Mouse (Mus musculus) bone marrow, adult 2 months (tissue): ENCODE results near the gene Borcs5. TPM values are rescaled to one million over a fixed set of nuclear protein-coding genes. Genes with fewer than 3 reads are reported as not detected.

Experiments
- H3K27ac ChIP-seq: fragments of 200-500 bp; 2 replicates; pipeline ENCODE4 v1.5.1; 2012; ENCODE audit warnings: low read depth, mild to moderate bottlenecking, control low read depth, inconsistent platforms, low read length; ENCODE audit not compliant: control insufficient read depth, poor library complexity, insufficient read depth
- H3K4me1 ChIP-seq: fragments of 200-500 bp; 2 replicates; pipeline ENCODE4 v1.6.1; 2011; ENCODE audit warnings: low read length; ENCODE audit not compliant: control insufficient read depth, insufficient read depth
- H3K4me3 ChIP-seq: fragments of 200-500 bp; replicated peaks from 2 replicates; pipeline ENCODE3; 2011; ENCODE audit warnings: mild to moderate bottlenecking, low read depth, low read length, control low read depth; ENCODE audit not compliant: control insufficient read depth
- CTCF ChIP-seq: fragments of 200-500 bp; IDR thresholded peaks from 2 replicates; pipeline ENCODE4 v1.5.1; 2011; ENCODE audit warnings: low read length, control low read depth; ENCODE audit not compliant: control insufficient read depth, insufficient read depth
- POLR2A ChIP-seq: fragments of 200-500 bp; IDR thresholded peaks from 2 replicates; pipeline ENCODE4 v1.6.1; 2011; ENCODE audit warnings: low read depth, mild to moderate bottlenecking, control low read depth, low read length, borderline replicate concordance; ENCODE audit not compliant: control insufficient read depth
- WGBS: fragments of 180-500 bp; shearing (Covaris S2); methylation state at CpG from one replicate; pipeline ENCODE4 v1.1.7; 2018; 5-methylcytosine and 5-hydroxymethylcytosine counted together
- polyA plus RNA-seq: library from polyadenylated mRNA; stranded (reverse); fragments of >200 nt; gene quantifications from 2 replicates; pipeline ENCODE4 v1.2.4, GENCODE M21; 2011; ENCODE audit warnings: low replicate concordance; ENCODE audit not compliant: missing spikeins, insufficient read depth, insufficient read length

The Borcs5 gene
- polyA plus RNA-seq, 1 experiment = 8.0 TPM

DNA sequence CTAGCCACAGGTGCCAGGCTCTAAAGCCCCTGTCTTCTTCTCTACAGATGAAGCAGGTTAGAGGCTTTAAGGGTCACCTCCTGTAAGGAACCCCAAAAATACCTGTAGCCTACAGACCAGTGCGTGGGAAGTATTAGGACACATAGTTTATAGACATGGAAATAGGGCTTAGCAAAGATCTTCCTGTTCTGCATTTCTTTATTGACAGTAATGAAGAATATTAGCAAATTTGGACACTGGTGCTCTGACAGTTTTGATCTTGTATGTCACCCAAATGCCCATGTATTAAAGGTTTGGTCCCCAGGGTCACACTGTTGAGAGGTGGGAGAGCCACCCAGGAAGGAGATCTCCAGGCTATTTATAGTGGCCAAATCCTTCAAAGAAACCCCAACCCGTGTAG, 57.2 kb downstream of the Borcs5 start:
- Histone ChIP-seq H3K4me3 (no peak overlapping the region), H3K4me1 (peaks cover 3% of the 10 kb centered on the region; the same call in 1 of the 2 replicates), H3K27ac (no peak overlapping the region)
- TF ChIP-seq POLR2A (no peak), CTCF (no peak)
- WGBS = 63% methylated on average over 2 of the region's 2 CpGs

DNA sequence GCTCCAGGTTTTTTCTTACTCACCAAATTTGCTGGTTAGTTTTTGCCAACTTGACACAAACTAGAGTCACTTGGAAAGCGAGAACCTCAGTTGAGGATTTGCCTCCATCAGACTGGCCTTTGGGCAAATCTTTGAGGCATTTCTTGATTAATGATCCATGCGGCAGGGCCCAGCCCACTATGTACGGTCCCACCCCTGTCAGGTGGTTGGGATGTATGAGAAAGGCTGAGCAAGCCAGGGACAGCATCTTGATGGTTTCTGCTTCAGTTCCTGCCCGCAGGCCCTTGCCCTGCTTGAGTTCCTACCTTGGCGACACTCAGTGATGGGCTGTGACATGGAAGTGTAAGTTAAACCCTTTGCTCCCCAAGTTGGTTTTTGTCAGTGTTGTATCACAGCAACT, 58.9 kb downstream of the Borcs5 start:
- Histone ChIP-seq H3K27ac (no peak overlapping the region), H3K4me3 (no peak overlapping the region), H3K4me1 (peaks cover 3% of the 10 kb centered on the region; the same call in 1 of the 2 replicates)
- WGBS = 89% methylated on average over 5 of the region's 5 CpGs
- TF ChIP-seq POLR2A (no peak), CTCF (no peak)

DNA sequence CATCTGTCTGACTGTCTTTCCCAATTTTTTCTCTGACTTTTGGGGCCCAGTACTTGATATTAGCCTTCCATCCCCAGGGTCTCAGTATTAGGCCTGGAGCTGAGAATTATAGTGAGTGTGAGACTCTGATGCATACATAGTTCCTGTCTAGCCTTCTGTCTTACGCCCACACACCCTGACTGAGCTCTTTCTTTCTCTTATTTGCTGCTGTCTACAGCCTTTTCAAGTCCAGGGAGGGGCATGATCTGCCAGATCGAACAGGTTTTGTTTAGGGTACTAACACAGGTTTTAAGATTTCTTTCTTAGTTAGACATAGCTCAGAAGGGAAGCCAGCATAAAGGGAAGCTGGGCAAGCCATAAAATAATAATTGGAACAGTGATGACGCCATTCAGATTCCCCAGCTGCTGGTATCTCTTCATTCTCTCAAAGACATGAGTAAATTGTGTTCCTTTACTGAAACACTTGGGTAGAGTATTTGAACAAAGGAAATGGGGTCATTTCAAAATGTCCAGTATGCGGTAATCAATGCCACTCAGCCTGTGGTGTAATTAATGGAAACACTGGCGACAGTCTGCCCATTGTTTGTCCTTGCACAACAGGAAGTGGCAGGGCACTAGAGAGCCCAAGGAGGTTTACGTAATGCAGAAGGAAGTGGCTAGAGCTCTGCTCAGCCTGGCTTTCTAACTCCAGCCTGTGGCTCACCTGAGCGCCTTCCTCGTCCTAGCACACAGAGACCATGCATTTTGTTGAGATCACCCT, 61.3 kb downstream of the Borcs5 start:
- WGBS = 26% methylated on average over 8 of the region's 8 CpGs
- no peak overlapping the region; the same call in 1 of the 2 replicates for H3K27ac ChIP-seq
- H3K4me3 ChIP-seq = no peak overlapping the region
- peaks cover 3% of the 10 kb centered on the region; the same call in 1 of the 2 replicates for H3K4me1 ChIP-seq
- TF ChIP-seq POLR2A (no peak), CTCF (no peak)

DNA sequence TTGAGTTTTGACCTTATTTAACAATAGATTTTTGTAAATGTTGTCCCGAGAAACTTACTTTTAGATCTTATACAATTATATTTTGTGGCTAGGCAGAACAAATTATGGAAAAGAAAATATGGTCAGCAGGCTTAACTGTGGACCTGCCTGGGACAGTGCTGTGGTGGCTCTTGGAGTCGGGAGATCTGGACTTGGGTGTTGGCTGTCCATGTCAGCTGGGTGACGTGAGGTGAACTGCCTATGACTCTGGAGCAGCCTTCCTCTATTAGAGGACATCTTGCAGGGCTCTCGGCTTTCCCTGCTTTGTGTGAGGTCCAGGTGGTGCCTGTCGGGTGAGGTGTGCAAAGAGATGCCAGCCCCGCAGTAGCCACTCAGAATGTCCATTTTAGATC, 61.9 kb downstream of the Borcs5 start:
- WGBS = 56% methylated on average over 6 of the region's 6 CpGs
- TF ChIP-seq POLR2A = no peak
- H3K27ac ChIP-seq = no peak overlapping the region
- H3K4me1 ChIP-seq = peaks cover 3% of the 10 kb centered on the region; the same call in 1 of the 2 replicates
- H3K4me3 ChIP-seq = no peak overlapping the region

DNA sequence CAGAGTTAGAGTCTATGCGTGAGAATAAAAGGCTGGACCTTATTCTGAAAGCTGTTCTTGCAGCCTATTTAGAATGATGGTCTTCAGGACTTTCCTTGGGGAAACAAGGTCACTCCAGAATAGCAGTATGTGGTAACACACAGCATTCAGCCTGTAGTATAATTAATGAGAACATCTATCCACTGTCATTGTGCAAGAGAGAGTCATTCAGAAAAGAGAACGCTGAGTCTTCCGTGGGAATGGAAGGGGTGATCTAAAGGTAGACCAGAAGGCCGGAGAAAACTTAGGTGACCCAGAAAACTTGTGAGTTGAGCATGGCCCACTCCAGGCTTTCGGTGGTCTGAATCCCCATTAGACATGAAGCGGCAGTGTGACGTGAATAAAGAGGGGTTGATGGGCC, 62.9 kb downstream of the Borcs5 start:
- WGBS = 82% methylated on average over 7 of the region's 7 CpGs
- peaks cover 3% of the 10 kb centered on the region; the same call in 1 of the 2 replicates for H3K4me1 ChIP-seq
- no peak overlapping the region for H3K27ac ChIP-seq
- H3K4me3 ChIP-seq = no peak overlapping the region
- TF ChIP-seq CTCF (no peak), POLR2A (no peak)

DNA sequence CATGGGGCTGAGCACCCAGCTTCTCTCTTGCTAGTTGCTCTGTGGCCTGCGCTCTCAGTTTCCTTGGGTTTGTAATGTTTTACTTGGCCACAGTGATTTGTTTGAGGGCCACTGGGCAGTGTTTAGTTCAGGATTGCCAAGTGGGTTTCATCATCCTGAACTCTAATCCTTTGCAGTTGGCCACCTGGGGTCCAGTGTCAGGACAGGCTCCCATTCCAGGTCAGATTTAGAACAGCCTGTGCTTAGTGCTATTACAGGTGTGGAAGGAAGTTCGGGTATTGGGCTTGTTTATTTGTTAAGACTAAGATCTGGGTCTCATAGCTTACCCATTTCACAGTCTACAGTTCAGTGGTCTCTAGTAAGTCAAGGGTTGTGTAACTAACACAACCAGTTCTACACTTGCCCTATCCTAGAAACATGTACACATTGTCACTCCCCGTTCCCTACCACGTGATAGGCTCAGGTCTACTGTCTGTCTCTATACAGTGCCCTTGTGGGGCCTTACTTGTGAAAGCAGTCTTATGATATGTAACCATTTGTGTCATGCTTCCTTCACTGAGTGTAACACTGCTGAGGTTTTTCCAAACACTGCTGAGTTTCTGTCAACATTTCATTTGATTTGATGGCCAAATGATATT, 63.9 kb downstream of the Borcs5 start:
- no peak for TF ChIP-seq POLR2A
- peaks cover 3% of the 10 kb centered on the region; the same call in 1 of the 2 replicates for H3K4me1 ChIP-seq
- no peak overlapping the region for H3K4me3 ChIP-seq
- no peak overlapping the region for H3K27ac ChIP-seq
- 82% methylated on average over 4 of the region's 4 CpGs for WGBS

DNA sequence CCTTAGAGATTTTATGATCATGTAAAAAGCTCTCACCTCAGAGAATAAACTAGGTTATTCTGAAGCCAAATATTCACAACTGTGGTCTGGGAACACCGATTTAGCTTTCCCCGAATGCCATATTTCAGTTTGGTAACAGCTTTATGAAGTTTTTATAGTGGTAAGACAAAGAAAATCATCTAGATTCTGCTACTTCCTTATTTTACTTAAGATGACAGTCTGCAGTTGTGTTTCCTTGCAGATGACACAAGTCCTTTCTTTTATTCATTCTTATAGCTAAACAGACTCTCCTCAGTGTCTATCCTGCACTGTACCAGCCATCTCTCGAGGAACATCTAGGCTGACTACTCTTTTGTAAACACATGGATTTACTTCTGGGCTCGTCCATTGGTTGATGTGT, 67.2 kb downstream of the Borcs5 start:
- TF ChIP-seq CTCF (no peak), POLR2A (no peak)
- H3K4me3 ChIP-seq = no peak overlapping the region
- WGBS = 56% methylated on average over 4 of the region's 4 CpGs
- H3K4me1 ChIP-seq = no peaks in the 10 kb centered on the region
- no peak overlapping the region for H3K27ac ChIP-seq

DNA sequence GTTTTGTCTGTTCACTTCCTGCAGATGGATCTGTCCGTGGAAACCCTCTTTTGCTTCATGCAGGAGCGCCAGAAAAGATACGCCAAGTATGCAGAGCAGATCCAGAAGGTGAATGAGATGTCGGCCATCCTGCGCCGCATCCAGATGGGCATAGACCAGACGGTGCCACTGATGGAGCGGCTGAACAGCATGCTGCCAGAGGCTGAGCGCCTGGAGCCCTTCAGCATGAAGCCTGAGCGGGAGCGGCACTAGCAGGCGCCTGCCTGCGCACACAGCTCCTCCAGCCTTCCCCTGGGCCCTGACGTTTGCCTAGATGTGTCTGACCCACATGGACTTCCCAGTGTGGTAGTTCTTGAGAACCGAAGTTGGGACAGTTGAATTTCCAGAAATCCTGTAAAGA, 70.7 kb downstream of the Borcs5 start:
- TF ChIP-seq CTCF (no peak), POLR2A (no peak)
- Histone ChIP-seq H3K4me1 (no peaks in the 10 kb centered on the region), H3K27ac (no peak overlapping the region), H3K4me3 (no peak overlapping the region)
- WGBS = 93% methylated on average over 15 of the region's 15 CpGs

DNA sequence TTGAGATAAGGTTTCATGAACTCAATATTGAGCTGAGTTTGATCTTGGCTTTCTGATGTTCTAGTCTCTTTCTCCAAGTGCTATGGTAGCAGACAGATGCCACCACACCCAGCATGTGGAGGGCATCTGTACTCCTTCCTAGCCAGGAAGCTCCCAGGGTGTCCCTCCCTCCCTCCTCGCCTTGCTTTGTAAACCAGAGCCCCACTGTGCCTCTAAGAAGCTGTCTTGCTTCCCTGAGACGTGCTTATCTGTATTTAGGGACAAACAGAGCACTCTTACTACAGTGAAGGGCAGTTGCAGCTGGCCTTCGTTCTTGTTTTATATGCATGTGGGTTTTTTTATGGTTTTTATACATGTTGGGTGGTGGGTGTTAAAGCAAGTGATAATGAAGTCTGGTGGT, 74.0 kb downstream of the Borcs5 start:
- TF ChIP-seq CTCF (no peak), POLR2A (no peak)
- Histone ChIP-seq H3K27ac (no peak overlapping the region), H3K4me3 (no peak overlapping the region), H3K4me1 (no peaks in the 10 kb centered on the region; the same call in 1 of the 2 replicates)
- WGBS = 59% methylated on average over 3 of the region's 3 CpGs
